Mouse (Mus musculus) kidney, adult 18-20 months (tissue): ENCODE results near the gene Magi1.
A peak's percentile ranks its signal among the peaks of the same experiment; 100 is the strongest.

Source experiments
- DNase-seq: peaks from one replicate; pipeline ENCODE4 v3.0.0; 2021

Magi1 gene

GRCm38 (mm10) chr6:93871516-93871915 lies 412.2 kb downstream of the Magi1 start:
- DNase-seq = no peak

- DNase-seq = no peak
Observed at GRCm38 (mm10) chr6:93870023-93870422, 413.7 kb downstream of the Magi1 start.

DNA sequence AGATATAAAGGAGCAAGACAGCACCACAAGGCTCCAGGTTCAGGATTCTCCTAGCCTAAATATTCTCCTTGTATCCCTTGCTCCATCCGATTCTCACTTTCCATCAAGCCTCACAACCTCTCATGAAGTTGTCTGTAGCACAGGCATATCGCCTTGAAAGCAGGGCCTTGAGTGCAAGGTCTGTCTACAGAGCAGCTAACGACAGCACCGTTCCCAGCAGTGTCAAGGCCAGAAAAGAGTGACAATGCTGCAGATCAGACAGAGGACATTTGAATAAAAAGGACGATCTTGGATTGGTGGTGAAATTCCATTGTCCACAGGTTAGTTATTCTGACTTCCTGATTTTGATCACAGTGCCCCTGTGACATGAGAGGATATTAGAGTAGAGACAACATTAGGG lies 421.5 kb downstream of the Magi1 start:
- no peak for DNase-seq

GRCm38 (mm10) chr6:93856783-93857182 lies 426.9 kb downstream of the Magi1 start:
- DNase-seq = no peak

DNA sequence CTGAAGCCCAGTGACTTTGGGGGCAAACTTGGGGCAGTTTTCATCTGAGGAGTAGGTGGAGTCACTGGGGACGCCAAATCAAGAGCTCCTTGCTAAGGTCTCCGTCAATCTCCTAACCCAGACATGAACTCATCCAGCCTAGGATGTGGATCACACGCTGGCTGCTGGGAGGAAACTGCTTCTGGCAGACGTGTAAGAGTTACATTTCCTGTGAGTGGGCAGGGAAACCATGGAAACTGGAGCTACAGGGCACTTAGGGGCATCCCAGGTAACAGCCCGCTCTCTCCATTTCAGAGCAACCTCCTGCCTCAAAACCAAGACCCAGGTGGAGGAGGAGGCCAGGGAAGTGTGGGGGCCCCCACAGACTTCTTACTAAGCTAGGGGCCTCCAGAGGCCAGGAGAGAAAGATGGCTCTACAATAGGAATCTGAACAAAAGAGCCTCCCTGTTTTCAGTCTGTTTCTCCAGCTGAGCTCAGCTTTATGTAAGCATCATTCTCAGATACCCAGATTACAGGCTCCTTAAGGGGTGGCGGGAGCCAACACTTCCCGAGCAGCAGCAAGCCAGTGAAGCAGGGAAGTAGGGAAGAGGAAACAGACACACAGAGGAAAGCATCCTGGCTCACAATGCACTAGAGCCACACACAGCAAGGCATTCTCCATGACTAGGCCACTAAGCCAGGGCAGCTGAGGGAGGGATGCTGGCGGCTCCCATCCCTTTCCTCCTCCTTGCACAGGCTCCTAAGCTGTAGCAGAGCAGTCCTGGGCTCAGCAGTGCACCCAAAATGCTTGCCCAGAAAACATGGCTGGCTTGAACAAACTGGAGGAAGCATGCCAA lies 427.7 kb downstream of the Magi1 start:
- DNase-seq = no peak

DNA sequence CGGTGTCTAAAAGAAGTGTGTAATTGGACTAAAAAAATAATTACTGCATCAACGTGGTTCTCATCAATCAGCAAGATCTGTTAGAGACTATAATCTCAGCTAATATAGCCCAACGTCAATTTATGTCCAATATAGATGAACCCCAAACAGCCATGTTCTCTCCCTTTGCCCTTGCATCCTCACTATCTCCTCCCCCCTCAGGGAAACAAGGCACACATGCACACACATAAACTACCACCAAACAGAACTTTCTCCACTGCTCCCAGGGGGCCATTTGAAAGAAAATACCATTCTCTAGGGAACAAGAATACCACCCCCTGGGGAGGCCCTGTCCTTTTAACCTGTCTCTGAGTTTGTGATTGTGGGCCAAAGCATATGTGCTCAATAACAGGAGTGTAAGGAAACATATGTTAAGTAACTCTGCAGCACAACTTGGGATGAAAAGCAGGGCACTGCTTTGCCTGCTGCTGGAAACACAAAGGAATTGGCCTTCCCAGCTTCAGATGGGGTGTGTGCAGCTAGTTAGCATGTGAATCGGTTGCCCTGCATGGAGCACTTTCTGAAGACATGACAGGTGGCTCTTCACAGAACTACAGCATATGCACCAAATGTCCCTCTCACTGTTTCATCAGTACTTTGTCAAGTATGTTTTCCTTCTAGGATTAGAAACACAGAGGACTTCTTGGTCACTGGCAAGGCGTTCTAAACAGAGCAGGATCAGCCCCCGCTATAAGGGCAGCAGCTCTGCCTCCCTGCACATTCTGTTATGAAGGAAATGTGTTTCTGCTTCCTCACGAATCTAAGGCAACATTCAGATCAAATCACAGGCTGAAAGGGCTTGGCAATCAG lies 434.6 kb downstream of the Magi1 start:
- no peak for DNase-seq

- DNase-seq = no peak
Observed at GRCm38 (mm10) chr6:93845498-93845897, 438.2 kb downstream of the Magi1 start.

DNA sequence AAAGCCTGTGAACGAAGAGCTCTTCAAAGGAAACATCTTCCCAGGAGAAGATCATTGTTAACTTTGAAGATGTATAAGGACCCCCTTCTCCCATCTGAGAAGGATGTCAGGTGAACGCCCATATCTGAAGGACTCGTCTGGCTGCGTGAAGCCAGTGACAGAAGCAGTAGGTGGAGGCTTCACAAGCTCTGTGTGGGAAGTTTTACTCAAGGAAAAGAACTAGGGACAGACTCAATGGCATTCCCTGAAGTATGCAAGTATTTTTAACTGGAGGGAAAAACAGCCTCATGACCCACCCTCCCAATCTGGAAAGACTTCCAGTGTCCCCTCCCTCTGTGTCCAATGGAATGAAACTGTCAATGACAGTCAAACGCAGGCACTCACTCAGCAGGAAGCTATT lies 438.6 kb downstream of the Magi1 start:
- no peak for DNase-seq

DNA sequence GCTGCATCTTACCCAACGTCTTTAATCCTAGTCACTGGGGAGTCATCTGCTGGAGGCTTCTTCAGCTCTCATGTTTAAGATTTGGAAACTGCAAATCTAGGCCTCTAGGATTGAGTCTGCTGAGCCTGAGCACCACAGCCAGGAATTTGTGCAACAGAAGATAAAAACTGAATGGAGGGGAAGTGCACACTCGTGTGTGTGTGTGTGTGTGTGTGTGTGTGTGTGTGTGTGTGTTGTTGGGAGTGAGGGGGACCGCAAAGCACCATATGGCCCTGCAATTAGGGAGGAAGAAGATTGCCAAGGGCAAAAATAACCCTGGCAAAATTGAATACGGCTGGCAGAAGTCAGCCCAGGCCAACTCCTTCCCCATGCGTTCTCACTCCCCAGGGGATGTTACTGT lies 439.1 kb downstream of the Magi1 start:
- no peak for DNase-seq

GRCm38 (mm10) chr6:93838398-93838797 lies 445.3 kb downstream of the Magi1 start:
- no peak for DNase-seq

DNA sequence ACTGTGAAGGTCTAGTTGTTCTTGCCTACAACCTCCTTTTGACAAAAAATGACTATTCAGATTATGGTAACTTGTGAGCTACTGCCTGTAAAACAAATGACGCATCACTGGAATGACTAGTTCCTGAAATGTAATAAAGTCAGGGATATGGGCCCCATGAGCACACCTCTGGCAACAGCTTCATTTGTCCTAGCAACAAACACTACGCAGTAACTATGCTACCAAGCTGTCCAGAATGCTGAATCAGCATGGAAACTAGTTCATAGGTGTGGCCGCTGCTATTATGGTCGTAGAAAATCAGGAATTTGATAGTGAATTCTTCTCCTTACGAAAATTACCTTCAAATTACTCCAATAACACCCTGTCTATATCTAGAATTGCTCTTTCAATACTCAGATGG lies 447.1 kb downstream of the Magi1 start:
- no peak for DNase-seq

DNA sequence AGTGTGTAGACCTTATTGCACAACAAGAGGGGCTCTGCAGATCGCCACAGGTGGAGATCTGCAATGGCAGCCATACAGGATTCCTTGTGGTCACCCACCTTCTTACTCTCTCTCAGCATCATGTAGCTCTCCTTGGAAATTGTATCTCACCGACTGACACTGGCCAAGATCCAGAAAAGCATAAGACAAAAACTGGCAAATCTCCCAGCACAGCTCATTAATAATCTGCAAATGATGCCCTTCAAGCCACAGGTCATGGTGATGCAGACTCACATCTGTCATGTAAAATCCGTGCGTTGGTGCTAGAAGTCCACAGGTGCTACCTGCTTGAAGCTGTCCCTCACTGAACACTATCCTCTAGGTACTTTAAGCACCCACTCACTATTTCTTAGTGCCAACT lies 448.5 kb downstream of the Magi1 start:
- DNase-seq = no peak

DNA sequence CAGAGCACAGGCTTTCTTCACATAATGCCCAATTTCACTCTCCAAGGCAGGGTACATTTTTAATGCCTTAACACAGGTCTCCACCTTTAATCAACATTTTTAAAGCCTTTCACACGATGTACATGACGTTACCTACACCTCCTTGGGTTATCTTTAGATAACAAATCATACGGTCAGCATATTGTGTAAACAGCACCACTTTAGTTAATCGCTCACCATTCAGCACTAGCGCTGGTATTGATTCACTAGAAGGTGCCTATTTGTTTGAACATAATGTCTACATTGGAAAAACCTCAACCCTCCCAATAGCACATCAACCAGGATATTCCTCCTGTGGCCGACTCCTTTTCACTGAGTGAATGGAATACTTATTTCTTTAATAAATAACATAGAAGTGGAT lies 455.5 kb downstream of the Magi1 start:
- no peak for DNase-seq

DNA sequence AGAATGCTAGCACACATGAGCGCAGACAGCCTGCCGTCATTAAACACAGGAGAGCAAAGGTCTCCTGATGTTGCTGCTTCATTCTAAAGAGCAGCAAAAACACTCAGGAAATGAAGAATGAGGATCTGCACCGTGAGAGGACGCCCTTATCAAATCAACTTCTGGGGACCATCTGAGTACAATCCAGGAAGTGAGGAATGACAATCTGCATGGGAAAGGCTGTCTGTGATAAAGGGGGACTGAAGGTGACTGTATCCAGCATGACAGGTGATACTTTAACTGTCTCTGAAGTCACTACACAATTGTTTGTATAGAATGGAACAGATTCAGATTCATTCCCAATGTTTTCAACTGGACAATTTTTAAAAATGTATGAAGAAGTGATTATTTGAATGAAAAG lies 456.8 kb downstream of the Magi1 start:
- no peak for DNase-seq

GRCm38 (mm10) chr6:93822221-93822897 lies 461.4 kb downstream of the Magi1 start:
- DNase-seq = peak; percentile 38

DNA sequence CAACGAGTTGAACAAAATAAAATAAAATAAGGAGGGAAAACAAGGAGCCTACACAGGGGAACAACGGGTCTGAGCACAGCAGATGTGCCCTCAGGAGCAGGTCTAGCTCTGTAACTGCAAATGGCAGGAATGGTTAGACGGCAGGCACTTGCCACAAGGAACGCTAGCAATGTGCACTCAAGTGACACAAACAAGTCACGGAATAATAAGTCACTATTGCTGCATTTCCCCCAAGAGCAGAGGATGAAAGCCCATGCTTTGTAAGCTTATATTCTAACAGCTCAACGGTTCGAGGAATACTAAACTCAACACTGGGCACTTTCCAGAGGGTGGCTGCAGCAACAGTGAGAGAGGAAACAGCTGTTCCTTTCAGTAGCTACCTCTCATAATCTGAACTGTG lies 462.2 kb downstream of the Magi1 start:
- no peak for DNase-seq

GRCm38 (mm10) chr6:93819888-93820287 lies 463.8 kb downstream of the Magi1 start:
- no peak for DNase-seq

DNA sequence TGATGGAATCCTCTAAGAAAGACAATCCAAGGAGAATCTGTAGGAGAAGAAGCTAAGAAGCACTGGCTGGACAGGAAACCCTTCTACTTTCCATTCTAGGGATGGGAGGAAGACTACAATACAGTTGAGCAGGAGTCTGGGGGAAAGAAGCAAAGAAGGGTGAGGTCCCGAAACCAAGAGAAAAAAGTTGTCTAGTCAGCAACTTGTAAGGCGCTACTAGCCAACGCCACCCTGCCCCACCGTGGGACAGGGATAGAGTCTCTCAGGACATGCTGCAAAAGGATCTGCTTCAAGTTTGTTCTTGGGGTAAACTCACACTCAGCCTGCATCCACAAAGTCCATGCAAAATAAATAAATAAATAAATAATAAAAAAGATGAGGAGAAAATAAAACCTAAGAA lies 464.4 kb downstream of the Magi1 start:
- DNase-seq = no peak

DNA sequence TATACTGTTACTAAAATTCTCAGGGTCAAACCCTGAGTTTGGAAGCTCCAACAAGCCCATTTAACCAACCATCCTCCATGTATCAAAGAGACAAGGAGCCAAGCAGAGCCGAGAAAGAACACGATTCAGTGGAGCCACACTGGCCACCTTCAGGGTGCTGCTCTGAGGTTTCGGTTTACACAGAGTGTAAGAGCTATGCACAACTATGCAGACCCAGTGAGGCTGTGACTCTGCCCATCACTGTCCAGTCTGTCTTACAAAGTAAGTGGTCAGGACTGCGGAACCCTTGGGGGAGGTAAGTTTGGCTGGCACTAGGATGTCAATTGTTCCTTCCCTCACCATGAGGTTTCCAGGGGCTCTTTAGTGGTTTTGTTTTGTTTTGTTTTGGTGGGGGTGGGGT lies 465.2 kb downstream of the Magi1 start:
- DNase-seq = no peak

GRCm38 (mm10) chr6:93805407-93805936 lies 478.2 kb downstream of the Magi1 start:
- no peak for DNase-seq

DNA sequence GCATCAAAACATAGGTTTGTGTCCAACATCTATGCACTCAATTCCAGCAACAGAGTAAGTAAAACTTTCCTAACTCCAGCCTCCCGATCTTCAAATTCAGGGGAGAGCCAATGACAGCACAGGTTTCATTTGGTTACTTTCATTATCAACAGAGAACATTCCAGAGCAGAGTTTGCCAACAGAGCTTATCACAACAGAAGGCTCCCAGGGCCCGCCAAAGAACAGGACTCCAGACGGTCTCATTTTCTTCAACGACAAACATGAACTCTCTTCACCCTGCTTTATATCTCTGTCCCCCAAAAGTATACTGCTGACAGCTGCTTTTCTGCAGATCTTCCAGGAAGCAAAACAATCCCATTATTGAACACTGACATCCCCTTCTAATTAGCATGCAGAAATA lies 481.3 kb downstream of the Magi1 start:
- DNase-seq = no peak

- DNase-seq = no peak
Observed at GRCm38 (mm10) chr6:93800465-93800864, 483.3 kb downstream of the Magi1 start.
